Comparison of ENCODE assay signal across 24 mouse cellular contexts in the genomic region with DNA sequence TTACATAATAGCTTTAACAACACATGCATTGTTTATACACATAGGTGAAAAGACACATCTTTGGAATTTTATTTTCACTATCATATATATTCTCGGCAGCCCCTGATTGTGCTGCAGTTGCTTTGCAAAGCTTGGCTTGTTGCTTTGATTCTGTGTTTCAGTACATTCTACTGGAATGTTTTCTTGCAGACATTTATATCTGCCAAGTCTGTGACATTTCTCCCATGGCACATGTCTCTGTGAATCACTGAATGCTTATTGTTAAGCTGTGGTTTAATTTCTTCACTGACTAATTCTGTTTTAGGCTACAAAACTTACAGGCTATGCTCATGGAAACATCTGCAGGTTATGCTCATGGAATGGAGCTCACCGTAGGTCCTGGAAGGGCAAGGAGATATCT. TPM values are rescaled to one million over a fixed set of nuclear protein-coding genes. Genes with fewer than 3 reads are reported as not detected.
"Had no signal": no experiment of that assay in that cellular context is flagged by ENCODE, and none has a peak within 500 bp of the region (broad histone marks: within the 10 kb centered on the region; RNA-seq: fewer than 3 reads in every experiment).

No protein-coding gene starts in this region.

- ATAC-seq: midbrain, embryonic 16.5 days had no signal

- H3K9me3 ChIP-seq: midbrain, embryonic 10.5 days; midbrain, embryonic 12.5 days; neural tube, embryonic 13.5 days; neural tube, embryonic 15.5 days had no signal

- H3K27ac ChIP-seq: midbrain, embryonic 10.5 days; midbrain, embryonic 12.5 days; neural tube, embryonic 13.5 days; neural tube, embryonic 15.5 days had no signal

- H3K4me2 ChIP-seq: lung, embryonic 14.5 days; midbrain, embryonic 12.5 days; neural tube, embryonic 13.5 days; neural tube, embryonic 15.5 days had no signal

- H3K4me1 ChIP-seq: midbrain, embryonic 12.5 days; neural tube, embryonic 13.5 days; neural tube, embryonic 15.5 days had no signal

- H3K36me3 ChIP-seq: midbrain, embryonic 10.5 days; midbrain, embryonic 12.5 days; neural tube, embryonic 13.5 days; neural tube, embryonic 15.5 days had no signal

- H3K27me3 ChIP-seq: midbrain, embryonic 12.5 days; neural tube, embryonic 13.5 days; neural tube, embryonic 15.5 days had no signal

- H3K4me3 ChIP-seq: midbrain, embryonic 10.5 days; midbrain, embryonic 12.5 days; myocyte; neural tube, embryonic 13.5 days; neural tube, embryonic 15.5 days had no signal

- H3K9ac ChIP-seq: lung, embryonic 14.5 days; midbrain, embryonic 12.5 days; neural tube, embryonic 13.5 days; neural tube, embryonic 15.5 days had no signal

- DNase-seq: lung, adult 18-20 months; lung, embryonic 14.5 days; lung, postnatal 10 days; lung, postnatal 4 days; midbrain, embryonic 14.5 days; right cerebral cortex, postnatal 4 days; spleen, adult 18-20 months; thymus, adult 18-20 months; thymus, postnatal 14 days; thymus, postnatal 36 days had no signal

RNA-seq across cellular contexts. Expression of a gene that starts 30.9 kb away (rescaled TPM):
- total RNA-seq: megakaryocyte, adult 5-6 weeks; megakaryocyte-erythroid progenitor cell, adult 5-6 weeks had no signal
- polyA plus RNA-seq: liver, embryonic 16.5 days; lung, embryonic 14.5 days; lung, embryonic 16.5 days; midbrain, embryonic 10.5 days; midbrain, embryonic 12.5 days; midbrain, embryonic 14.5 days; midbrain, embryonic 16.5 days; myocyte; neural tube, embryonic 11.5 days; neural tube, embryonic 13.5 days; neural tube, embryonic 15.5 days; small intestine, adult 2 months; stomach, embryonic 14.5 days; stomach, embryonic 16.5 days had no signal
